Mouse (Mus musculus): Measurements from ENCODE around the gene Gins2.

- no peak for TF ChIP-seq POLR2A (IDR thresholded peaks at IDR 0.05; ENCODE audit: insufficient read length, low read depth)
- no peak for TF ChIP-seq TCF12 (IDR thresholded peaks at IDR 0.05; ENCODE audit: insufficient read depth, poor library complexity, severe bottlenecking)
- TF ChIP-seq E2F4 (IDR thresholded peaks at IDR 0.05; ENCODE audit: insufficient read depth), result no peak
- TF ChIP-seq USF1 (IDR thresholded peaks at IDR 0.05; ENCODE audit: low read depth), result no peak
- no peak for TF ChIP-seq MAX (IDR thresholded peaks at IDR 0.05; ENCODE audit: low read depth)
Observed at GRCm38 (mm10) chr8:120569123-120569522, 20.0 kb downstream of the Gins2 start.
